Mouse (Mus musculus) right cerebral cortex, postnatal 10 days (tissue): ENCODE data around the gene Igfn1.

Experiments used
- DNase-seq, 2 experiments: peaks; one replicate each; pipeline ENCODE4 v3.0.0; 2021; ENCODE audit warnings: low spot score in 2 of 2

The Igfn1 gene

DNA sequence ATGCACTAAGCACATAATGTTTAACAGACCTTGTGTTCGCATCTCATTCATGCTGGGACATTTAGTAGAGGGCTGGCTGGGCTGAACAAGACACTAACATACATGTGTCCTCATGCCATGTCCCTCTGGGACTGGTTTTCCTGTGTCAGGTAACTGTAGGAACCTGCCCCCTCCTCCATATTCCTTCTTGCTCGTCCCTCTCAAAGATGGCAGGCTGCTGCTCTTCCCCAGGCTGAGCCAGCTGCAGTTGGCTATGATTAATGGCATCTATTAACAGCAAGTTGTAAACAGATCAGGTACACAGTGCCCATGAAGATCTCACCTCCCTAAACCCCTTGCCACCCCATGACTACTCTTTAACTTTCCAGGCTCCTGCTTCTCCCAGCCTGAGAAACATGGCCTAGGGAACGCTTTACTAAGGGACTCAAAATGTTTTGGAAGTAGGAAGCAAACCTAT is at the start of gene Igfn1:
Igfn1 (minus strand) TSS at position 51 of the 457 bp plus-strand sequence.
- no peak for DNase-seq

DNA sequence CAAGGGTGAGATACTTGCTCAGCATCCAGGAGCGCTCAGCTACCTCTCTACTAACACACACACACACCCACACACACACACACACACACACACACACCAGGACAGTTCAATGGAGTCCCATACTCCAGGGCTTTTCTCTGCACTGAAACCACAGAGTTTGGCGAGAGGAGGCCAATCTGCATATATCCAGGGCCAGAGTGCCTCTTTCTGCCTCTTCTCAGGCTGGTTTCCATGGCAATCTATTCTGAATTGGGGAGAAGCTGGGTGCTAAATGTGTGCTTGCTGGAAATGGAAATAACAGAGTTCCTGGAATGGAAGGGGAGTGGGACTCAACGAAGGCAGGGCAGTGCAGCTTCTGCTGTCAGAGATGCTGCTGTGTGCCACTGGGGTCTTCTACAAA is 49.6 kb upstream of the Igfn1 start:
- peak; percentile 77 to 90 for DNase-seq

DNA sequence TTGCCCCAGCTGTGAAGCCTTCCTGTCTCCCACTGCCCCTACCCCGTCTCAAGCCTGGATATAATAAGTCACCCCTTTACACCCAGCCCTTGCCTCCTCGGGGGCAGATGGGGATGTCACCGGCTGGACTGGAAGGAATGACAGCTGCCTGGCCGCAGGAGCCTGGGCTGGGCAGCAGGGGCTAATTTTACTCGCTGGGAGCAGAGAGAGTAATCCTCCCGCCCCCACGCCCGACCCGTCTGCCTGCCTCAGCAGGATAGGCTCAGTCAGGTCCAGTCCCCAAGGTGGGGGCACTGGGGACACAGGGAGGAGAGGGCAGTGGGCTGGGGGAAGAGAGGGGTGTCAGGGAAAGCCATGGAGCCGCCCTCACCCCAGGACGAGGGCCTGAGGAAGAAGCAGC is 46.4 kb upstream of the Igfn1 start, which contains the start of gene Cacna1s:
Cacna1s (plus strand) TSS at position 204 of the 400 bp plus-strand sequence.
- DNase-seq = no peak

DNA sequence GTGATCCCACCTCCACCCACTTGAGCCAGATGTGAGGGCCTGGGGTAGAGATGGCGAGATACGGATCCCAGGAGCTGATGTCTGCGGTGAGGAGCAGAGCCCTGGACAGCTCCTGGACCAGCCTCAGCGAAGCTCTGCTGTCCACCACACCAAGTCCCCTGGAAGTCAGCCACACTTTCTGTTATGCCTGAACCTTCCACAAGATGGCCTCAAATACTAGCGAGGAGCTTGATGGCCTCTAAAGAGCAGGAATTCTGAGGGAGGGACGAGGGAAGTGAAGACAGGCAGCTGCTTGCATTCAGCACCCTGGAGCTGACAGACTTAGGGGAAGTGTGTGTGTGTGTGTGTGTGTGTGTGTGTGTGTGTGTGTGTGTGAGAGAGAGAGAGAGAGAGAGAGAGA is 45.3 kb upstream of the Igfn1 start:
- DNase-seq = peak; percentile 90 to 91

DNA sequence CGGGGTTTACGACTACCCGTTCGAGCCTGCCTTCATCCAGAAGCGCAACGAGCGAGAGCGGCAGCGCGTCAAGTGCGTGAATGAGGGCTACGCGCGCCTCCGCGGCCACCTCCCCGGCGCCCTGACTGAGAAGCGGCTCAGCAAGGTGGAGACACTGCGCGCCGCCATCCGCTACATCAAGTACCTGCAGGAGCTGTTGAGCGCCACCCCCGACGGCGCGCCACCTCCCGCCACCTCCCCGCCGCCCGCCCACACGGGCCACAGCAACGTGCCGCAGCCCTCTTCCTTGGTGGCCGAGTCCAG is 44.8 kb upstream of the Igfn1 start:
- DNase-seq = peak; percentile 67 to 74

DNA sequence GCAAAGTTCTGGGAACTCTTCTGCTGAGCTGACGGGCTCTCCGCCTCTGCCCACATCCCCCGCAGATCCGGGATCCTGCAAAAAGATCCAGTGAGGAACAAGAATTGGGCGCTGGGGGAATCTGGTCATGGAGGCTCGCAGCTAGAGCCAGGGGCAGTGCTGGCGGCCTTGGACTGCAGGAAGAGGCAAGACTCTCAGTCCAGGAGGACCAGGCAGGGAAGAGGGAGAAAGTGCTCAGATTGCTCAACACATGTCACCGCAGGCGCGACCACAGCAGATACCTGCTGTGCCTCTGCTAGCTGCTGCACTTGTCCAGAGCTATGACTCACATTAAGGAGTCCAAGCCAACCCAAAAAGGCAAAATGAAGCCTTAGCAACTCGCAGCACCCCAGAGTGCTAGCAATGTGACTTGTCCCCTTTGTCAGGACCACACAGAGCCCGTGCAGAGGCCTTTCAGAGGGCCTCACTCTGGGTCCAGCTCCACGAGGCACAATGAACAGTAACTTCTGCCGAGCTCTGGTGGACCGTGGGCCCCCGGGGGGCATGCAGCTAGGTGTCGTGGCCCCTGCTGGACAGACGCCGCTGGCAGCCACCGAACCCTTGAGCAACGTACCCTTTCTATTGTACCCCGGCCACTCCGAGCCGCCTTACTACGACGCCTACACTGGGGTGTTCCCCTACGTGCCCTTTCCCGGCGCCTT is 44.3 kb upstream of the Igfn1 start, which contains the start of gene Ascl5:
Ascl5 (plus strand) TSS at position 493 of the 701 bp plus-strand sequence.
- DNase-seq = no peak

GRCm38 (mm10) chr1:136047894-136048293 is 41.8 kb upstream of the Igfn1 start:
- no peak for DNase-seq

- DNase-seq = no peak
Measured at GRCm38 (mm10) chr1:136047432-136047831, 41.3 kb upstream of the Igfn1 start.

GRCm38 (mm10) chr1:136045774-136046173 is 39.6 kb upstream of the Igfn1 start:
- DNase-seq = peak; percentile 75 to 83

GRCm38 (mm10) chr1:136040874-136041273 is 34.7 kb upstream of the Igfn1 start:
- no peak for DNase-seq

GRCm38 (mm10) chr1:136040452-136040851 is 34.3 kb upstream of the Igfn1 start:
- DNase-seq = no peak

GRCm38 (mm10) chr1:136038746-136039538 is 32.8 kb upstream of the Igfn1 start:
- no peak for DNase-seq

DNA sequence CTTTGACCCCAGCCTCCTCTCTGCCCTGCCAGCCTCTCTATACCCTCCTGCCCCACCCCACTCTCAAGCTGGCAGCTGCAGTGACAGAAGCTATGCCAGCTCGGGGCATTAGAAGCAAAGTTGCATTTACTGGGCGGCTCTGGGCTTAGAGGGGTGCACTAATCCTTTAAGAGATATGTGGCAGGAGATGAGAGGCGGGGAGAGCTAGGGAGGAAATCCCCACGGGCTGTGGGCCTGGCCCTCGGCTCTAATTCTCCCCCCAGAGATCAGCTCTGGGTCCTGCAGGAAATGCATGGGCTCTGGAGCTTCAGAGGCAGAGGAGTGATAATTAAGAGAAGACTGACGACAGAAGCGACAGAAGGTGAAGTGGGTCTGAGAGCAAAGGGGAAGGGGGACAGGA is 26.8 kb upstream of the Igfn1 start:
- no peak for DNase-seq

- DNase-seq = no peak
Measured at GRCm38 (mm10) chr1:136031697-136032096, 25.6 kb upstream of the Igfn1 start.

- DNase-seq = no peak
Measured at GRCm38 (mm10) chr1:136030201-136030600, 24.1 kb upstream of the Igfn1 start.

GRCm38 (mm10) chr1:136018390-136019189 is 12.4 kb upstream of the Igfn1 start:
- DNase-seq = no peak

DNA sequence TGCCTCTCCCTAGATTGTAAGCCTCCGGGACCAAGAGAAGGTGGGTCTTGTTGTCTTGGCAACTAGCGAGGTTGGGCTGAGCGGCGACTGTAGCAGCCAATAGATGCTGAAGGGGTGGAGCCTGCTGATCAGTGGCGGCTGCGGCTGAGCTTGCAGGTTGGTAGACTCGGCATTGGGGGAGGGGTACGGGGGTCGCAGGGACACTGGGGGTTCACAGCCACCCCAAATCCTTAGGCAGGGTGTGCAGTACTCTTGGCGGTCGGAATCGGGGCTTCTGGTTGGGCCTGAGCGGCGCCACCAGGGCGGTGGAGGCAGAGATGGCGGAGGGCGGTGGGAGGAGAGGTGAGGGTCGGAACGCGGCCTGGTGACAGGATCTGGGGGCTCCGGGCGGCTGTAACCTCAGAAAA is 11.8 kb upstream of the Igfn1 start:
- DNase-seq = peak; percentile 97 to 98

- DNase-seq = no peak
Measured at GRCm38 (mm10) chr1:136017307-136017706, 11.2 kb upstream of the Igfn1 start.

DNA sequence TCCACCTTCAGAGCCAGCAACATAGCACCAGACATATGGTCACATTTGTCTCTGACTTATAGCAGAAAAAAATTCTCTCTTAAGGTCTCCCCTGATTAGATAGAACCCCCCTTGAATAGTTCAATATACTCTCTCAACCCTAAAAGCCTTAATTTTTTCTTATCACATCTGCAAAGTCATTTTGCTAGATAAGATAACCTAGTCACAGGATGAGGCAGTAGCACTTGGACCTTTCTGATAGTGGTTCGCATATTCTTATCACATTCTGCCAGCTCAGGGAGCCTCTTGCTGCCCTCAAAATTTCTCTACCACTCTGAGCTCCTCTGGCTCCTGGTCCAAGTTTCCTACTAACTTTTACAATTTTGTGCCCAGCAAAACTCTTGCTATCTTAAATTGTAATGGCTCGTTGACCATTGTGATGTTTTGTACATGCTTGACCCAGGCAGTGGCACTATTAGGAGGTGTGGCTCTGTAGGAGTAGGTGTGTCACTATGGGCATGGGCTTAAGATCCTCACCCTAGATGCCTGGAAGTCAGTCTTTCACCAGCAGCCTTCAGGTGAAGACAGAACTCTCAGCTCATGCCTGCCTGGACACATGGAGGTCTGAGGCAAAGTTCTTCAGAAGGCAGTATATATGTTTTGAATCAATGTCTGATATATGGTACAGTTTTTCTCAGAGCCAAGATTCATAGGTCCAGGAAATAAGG is 8.8 kb upstream of the Igfn1 start:
- no peak for DNase-seq

- no peak for DNase-seq
Measured at GRCm38 (mm10) chr1:136013513-136013912, 7.4 kb upstream of the Igfn1 start.

- DNase-seq = no peak
Measured at GRCm38 (mm10) chr1:136010247-136010646, 4.1 kb upstream of the Igfn1 start.

- no peak for DNase-seq
Measured at GRCm38 (mm10) chr1:136008159-136008533, 2.0 kb upstream of the Igfn1 start.
